Mouse (Mus musculus) hindbrain, embryonic 16.5 days (tissue): ENCODE results near the gene Kif18a. TPM values are rescaled to one million over a fixed set of nuclear protein-coding genes. Genes with fewer than 3 reads are reported as not detected.

Experiments
- ATAC-seq: fragments of 200-750 bp; cut with Nextera tagmentation; 2 replicates; pipeline ENCODE4 v1.8.0; 2017; ENCODE audit warnings: moderate TSS enrichment, moderate library complexity
- H3K27ac ChIP-seq: fragments of 300-500 bp; sonication (generic); 2 replicates; pipeline ENCODE4 v1.5.1; 2014; ENCODE audit warnings: low read depth, mild to moderate bottlenecking, control low read depth, low read length, moderate library complexity
- H3K27me3 ChIP-seq: fragments of 300-500 bp; sonication (generic); replicated peaks from 2 replicates; pipeline ENCODE4 v1.6.1; 2014; ENCODE audit warnings: low read length; ENCODE audit not compliant: control insufficient read depth, insufficient read depth
- H3K36me3 ChIP-seq: fragments of 300-500 bp; sonication (generic); 2 replicates; pipeline ENCODE4 v1.6.1; 2014; ENCODE audit warnings: mild to moderate bottlenecking, low read length, moderate library complexity, mixed read lengths; ENCODE audit not compliant: control insufficient read depth, insufficient read depth
- H3K4me1 ChIP-seq: fragments of 300-500 bp; sonication (generic); 2 replicates; pipeline ENCODE4 v1.6.1; 2014; ENCODE audit warnings: low read depth, low read length; ENCODE audit not compliant: control insufficient read depth, insufficient read depth
- H3K4me2 ChIP-seq: fragments of 300-500 bp; sonication (generic); 2 replicates; pipeline ENCODE4 v1.6.1; 2014; ENCODE audit warnings: mild to moderate bottlenecking, low read length, control low read depth, moderate library complexity
- H3K4me3 ChIP-seq: fragments of 300-500 bp; sonication (generic); 2 replicates; pipeline ENCODE4 v1.5.1; 2014; ENCODE audit warnings: mild to moderate bottlenecking, low read length, control low read depth, moderate library complexity
- H3K9ac ChIP-seq: fragments of 300-500 bp; sonication (generic); 2 replicates; pipeline ENCODE4 v1.6.1; 2014; ENCODE audit warnings: low read depth, mild to moderate bottlenecking, control low read depth, low read length, moderate library complexity
- H3K9me3 ChIP-seq: fragments of 300-500 bp; sonication (generic); 2 replicates; pipeline ENCODE4 v1.6.1; 2014; ENCODE audit warnings: mild to moderate bottlenecking, low read length, moderate library complexity; ENCODE audit not compliant: control insufficient read depth
- WGBS: fragments of 180-500 bp; shearing (Covaris S2); extraction: QIAGEN DNeasy Blood & Tissue Kit; methylation state at CpG from one replicate; pipeline ENCODE4 v1.1.7; 2014; 5-methylcytosine and 5-hydroxymethylcytosine counted together
- polyA plus RNA-seq: library from polyadenylated mRNA; unstranded; fragments of >200 nt; fragmentation: Nextera tagmentation; extraction: Ambion mirVana; gene quantifications from 2 replicates; pipeline ENCODE4 v1.2.1, GENCODE M21; 2015

The Kif18a gene
- polyA plus RNA-seq, 1 experiment from 2014 or later = 4.8 TPM

DNA sequence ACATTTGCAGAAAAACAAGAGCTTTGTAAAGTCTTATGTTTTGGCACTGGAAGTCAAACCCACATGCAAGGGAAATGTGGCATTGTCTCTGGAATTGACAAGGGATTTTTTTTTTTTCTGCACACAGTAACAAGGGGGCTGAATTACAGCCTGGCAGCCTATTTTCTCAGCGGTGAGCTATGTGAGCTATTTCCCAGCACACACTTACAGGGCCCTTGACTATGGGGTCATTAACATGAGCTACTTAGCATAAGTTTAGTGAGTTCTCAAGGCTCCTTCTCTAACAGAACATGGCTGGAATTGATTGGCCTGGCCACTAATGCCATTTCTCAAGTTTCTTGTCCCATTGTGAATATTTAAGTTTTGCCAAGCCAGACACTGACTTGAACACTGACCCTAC lies 109.4 kb downstream of the Kif18a start:
- Histone ChIP-seq H3K27me3 (no peaks in the 10 kb centered on the region), H3K9me3 (no peaks in the 10 kb centered on the region), H3K36me3 (no peaks in the 10 kb centered on the region), H3K4me1 (no peaks in the 10 kb centered on the region), H3K27ac (no peak overlapping the region), H3K4me3 (no peak overlapping the region), H3K4me2 (no peak overlapping the region), H3K9ac (no peak overlapping the region)
- 25% methylated on average over 1 of the region's 1 CpGs for WGBS
- ATAC-seq = no peak

Other genes with a start within 250 kb of the Kif18a start
- gene Mettl15, start within 50 bp of the Kif18a start, polyA plus RNA-seq = 11.3 and 12.3 TPM in 2 replicates